Mouse (Mus musculus): ENCODE data around the gene Kcnb1.

DNA sequence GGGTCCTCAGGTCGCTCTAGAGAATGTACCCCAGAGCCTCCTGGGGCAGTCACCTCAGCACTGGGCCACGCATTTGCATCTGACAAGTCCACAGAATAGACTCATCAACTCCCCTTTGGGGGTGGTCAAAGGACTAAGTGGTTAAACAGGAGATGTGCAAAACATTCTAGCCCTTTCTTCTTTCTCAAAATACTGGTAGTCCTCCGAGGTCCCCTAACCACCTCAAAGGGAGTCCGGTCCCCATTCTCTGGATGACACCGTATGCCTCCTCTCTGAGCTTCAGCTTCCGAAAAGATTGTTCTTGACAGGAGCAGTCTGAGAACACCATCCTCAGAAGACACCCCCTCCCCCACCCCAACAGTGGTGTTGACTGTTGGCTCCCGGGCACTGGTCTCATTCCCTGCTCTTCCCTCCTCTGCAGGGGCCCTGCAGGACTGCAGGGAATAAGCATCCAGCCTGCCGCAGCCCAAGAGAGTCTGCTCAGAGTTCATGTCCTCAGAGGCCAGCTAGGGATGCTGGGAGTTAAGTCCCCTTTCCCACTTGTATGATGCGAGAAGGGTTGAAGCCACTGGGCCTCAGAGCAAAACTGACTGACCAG, 33.7 kb downstream of the Kcnb1 start:
- TF ChIP-seq POLR2A (IDR thresholded peaks at IDR 0.05; ENCODE audit: control insufficient read depth, extremely low read depth, insufficient read depth, low read length, poor library complexity) (no peak), CTCF (IDR thresholded peaks at IDR 0.05; ENCODE audit: borderline replicate concordance, control insufficient read depth, extremely low read depth, insufficient read depth, low read length, poor library complexity) (no peak)
